Mouse (Mus musculus) embryonic facial prominence, embryonic 13.5 days (tissue): ENCODE results near the gene Zdhhc1. TPM values are rescaled to one million over a fixed set of nuclear protein-coding genes. Genes with fewer than 3 reads are reported as not detected.

ENCODE experiments used
- ATAC-seq: fragments of 200-750 bp; cut with Nextera tagmentation; 2 replicates; pipeline ENCODE4 v1.8.0; 2017; ENCODE audit warnings: low read depth; ENCODE audit not compliant: insufficient number of reproducible peaks, insufficient read depth, low FRiP score, low TSS enrichment
- H3K27ac ChIP-seq: fragments of 300-500 bp; sonication (generic); 2 replicates; pipeline ENCODE4 v1.5.1; 2015; ENCODE audit warnings: moderate library complexity, mild to moderate bottlenecking, inconsistent platforms
- H3K27me3 ChIP-seq: fragments of 300-500 bp; sonication (generic); 2 replicates; pipeline ENCODE4 v1.6.1; 2015; ENCODE audit warnings: mild to moderate bottlenecking, inconsistent platforms
- H3K36me3 ChIP-seq: fragments of 300-500 bp; sonication (generic); 2 replicates; pipeline ENCODE4 v1.6.1; 2015; ENCODE audit warnings: mild to moderate bottlenecking, inconsistent platforms
- H3K4me1 ChIP-seq: fragments of 300-500 bp; sonication (generic); 2 replicates; pipeline ENCODE4 v1.6.1; 2015; ENCODE audit warnings: inconsistent platforms
- H3K4me2 ChIP-seq: fragments of 300-500 bp; sonication (generic); 2 replicates; pipeline ENCODE4 v1.6.1; 2015; ENCODE audit warnings: moderate library complexity, mild to moderate bottlenecking, inconsistent platforms
- H3K4me3 ChIP-seq: fragments of 300-500 bp; sonication (generic); 2 replicates; pipeline ENCODE4 v1.5.1; 2015; ENCODE audit warnings: mild to moderate bottlenecking, inconsistent platforms
- H3K9ac ChIP-seq: fragments of 300-500 bp; sonication (generic); 2 replicates; pipeline ENCODE4 v1.6.1; 2015; ENCODE audit warnings: mild to moderate bottlenecking, inconsistent platforms
- H3K9me3 ChIP-seq: fragments of 300-500 bp; sonication (generic); 2 replicates; pipeline ENCODE4 v1.6.1; 2016; ENCODE audit warnings: inconsistent platforms
- WGBS: fragments of 180-500 bp; shearing (Covaris S2); methylation state at CpG from one replicate; pipeline ENCODE4 v1.1.7; 2015; ENCODE audit warnings: mixed read lengths; 5-methylcytosine and 5-hydroxymethylcytosine counted together
- polyA plus RNA-seq: library from polyadenylated mRNA; unstranded; fragments of >200 nt; fragmentation: Nextera tagmentation; extraction: Ambion mirVana; gene quantifications from 2 replicates; pipeline ENCODE4 v1.2.1, GENCODE M21; 2015

Zdhhc1 gene
- polyA plus RNA-seq, 1 experiment from 2014 or later = 53.3 TPM

DNA sequence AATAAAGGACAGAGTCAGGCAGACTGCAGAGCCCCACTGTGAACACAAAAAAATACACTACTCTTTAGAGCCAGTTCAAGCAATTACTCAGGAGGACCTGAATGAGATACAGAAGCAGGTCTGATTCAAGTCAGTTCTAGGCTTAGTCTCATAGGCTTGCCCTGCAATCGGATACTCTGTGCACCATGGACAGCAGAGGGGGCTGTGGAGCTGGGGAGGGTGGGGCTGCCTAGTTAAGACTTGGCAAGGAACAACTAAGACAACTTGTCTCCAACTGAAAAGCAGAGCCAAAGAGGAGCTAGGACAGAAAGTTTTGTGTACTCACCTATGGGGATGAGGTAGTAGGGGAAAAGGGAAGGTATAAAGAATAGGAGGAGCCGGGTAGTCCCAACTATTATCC is 35.1 kb upstream of the Zdhhc1 start:
- no peak for ATAC-seq
- 64% methylated on average over 2 of the region's 2 CpGs for WGBS
- no peak overlapping the region for H3K4me2 ChIP-seq
- no peak overlapping the region for H3K9ac ChIP-seq
- no peaks in the 10 kb centered on the region for H3K9me3 ChIP-seq
- no peak overlapping the region for H3K27ac ChIP-seq
- H3K36me3 ChIP-seq = peaks cover 54% of the 10 kb centered on the region
- no peak overlapping the region for H3K4me3 ChIP-seq
- H3K27me3 ChIP-seq = no peaks in the 10 kb centered on the region
- peaks cover 10% of the 10 kb centered on the region for H3K4me1 ChIP-seq

DNA sequence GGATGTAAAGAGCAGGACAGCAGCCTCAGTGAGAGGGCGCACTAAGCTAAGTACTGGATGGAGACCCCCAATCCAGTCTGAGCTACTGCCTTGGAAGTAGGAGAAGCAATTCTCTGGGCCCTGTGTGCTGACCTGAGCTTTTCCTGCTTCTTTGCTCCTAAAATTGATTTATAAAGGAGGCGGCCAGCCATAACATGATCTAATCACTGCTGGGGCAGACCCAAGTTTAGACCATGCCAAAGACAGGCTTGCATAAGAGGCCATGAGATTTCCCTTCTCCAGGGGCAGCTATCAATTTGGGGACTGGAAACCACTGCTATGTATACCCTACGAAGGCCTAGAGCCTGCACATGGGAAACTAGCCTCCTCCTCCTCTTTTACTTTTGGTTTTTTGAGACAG is 32.6 kb upstream of the Zdhhc1 start:
- no peak overlapping the region for H3K4me2 ChIP-seq
- H3K4me3 ChIP-seq = no peak overlapping the region
- H3K27ac ChIP-seq = no peak overlapping the region
- ATAC-seq = no peak
- no peak overlapping the region for H3K9ac ChIP-seq
- no peaks in the 10 kb centered on the region for H3K27me3 ChIP-seq
- 93% methylated on average over 3 of the region's 3 CpGs for WGBS
- peaks cover 61% of the 10 kb centered on the region for H3K36me3 ChIP-seq
- peaks cover 10% of the 10 kb centered on the region for H3K4me1 ChIP-seq
- H3K9me3 ChIP-seq = no peaks in the 10 kb centered on the region

DNA sequence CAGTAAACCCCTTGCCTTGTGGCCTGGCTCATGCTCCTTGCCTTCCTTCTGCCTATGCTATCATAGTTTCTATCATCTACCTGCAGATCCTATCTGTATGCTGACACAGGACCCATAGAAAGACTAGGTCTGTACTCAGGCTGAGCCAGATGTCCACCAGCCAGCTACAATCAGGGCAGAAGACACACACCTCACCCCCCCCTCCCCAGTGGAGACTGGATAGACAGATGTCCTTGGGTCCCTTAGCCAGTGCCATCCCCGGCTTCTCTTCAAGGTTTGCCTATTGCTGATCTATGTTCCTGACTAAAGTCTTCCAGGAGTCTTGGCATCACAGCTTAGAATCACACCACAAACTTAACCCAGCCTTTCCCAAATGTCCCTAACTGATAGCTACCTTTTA is 31.5 kb upstream of the Zdhhc1 start:
- 92% methylated on average over 1 of the region's 1 CpGs for WGBS
- no peak overlapping the region for H3K27ac ChIP-seq
- no peak overlapping the region for H3K9ac ChIP-seq
- no peaks in the 10 kb centered on the region for H3K9me3 ChIP-seq
- no peak overlapping the region for H3K4me3 ChIP-seq
- H3K36me3 ChIP-seq = peaks cover 65% of the 10 kb centered on the region
- ATAC-seq = no peak
- H3K4me1 ChIP-seq = peaks cover under 1% of the 10 kb centered on the region; the same call in 1 of the 2 replicates
- no peaks in the 10 kb centered on the region for H3K27me3 ChIP-seq
- H3K4me2 ChIP-seq = no peak overlapping the region

DNA sequence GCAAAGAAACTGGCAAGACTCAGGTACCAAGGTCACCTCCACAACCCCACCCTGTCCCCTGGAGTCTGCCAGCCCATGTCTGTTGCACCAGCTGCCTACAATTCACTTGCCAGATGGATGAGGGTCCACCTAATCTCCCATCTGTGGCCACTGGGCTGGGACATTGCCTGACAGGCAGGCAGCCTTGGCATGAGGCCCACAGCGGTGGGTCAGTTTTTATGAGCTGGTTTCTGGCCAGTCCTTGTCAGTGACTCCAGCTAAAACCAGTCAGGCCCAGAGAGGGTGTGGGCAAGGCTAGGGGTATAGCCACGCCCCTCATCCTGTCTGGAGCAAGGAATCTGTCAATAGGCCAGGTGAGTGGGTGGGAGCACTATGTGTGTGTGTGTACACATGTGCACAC is 30.4 kb upstream of the Zdhhc1 start:
- ATAC-seq = no peak; the same call in 1 of the 2 replicates
- Histone ChIP-seq H3K36me3 (peaks cover 76% of the 10 kb centered on the region), H3K4me3 (no peak overlapping the region), H3K4me1 (no peaks in the 10 kb centered on the region), H3K9me3 (no peaks in the 10 kb centered on the region), H3K27ac (no peak overlapping the region), H3K9ac (no peak overlapping the region), H3K4me2 (no peak overlapping the region), H3K27me3 (no peaks in the 10 kb centered on the region)
- WGBS = 90% methylated on average over 2 of the region's 2 CpGs

DNA sequence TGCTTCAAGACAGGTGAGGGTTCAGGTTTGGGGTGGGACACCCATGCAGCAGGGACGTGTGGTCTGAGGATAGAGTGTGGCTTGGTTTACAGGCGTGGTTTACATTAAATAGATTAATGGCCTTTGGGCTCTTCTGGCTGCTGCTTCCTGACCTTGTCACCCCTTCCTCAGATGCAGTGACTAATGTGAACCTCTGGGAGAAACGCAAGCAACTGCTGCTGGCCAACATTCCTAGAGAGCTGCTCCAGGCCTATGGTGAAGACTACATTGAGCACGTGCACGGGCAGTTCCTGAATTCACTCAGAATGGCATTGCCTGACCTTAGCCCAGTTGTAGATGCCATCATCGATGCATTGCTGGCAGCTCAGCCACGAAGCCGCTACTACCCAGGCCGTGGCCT is 26.2 kb upstream of the Zdhhc1 start:
- H3K9me3 ChIP-seq = no peaks in the 10 kb centered on the region
- no peak overlapping the region for H3K9ac ChIP-seq
- no peak for ATAC-seq
- peaks cover 48% of the 10 kb centered on the region for H3K36me3 ChIP-seq
- peaks cover 25% of the 10 kb centered on the region for H3K27me3 ChIP-seq
- no peak overlapping the region for H3K4me3 ChIP-seq
- no peak overlapping the region for H3K4me2 ChIP-seq
- WGBS = 65% methylated on average over 9 of the region's 9 CpGs
- H3K4me1 ChIP-seq = peaks cover 25% of the 10 kb centered on the region
- H3K27ac ChIP-seq = no peak overlapping the region

DNA sequence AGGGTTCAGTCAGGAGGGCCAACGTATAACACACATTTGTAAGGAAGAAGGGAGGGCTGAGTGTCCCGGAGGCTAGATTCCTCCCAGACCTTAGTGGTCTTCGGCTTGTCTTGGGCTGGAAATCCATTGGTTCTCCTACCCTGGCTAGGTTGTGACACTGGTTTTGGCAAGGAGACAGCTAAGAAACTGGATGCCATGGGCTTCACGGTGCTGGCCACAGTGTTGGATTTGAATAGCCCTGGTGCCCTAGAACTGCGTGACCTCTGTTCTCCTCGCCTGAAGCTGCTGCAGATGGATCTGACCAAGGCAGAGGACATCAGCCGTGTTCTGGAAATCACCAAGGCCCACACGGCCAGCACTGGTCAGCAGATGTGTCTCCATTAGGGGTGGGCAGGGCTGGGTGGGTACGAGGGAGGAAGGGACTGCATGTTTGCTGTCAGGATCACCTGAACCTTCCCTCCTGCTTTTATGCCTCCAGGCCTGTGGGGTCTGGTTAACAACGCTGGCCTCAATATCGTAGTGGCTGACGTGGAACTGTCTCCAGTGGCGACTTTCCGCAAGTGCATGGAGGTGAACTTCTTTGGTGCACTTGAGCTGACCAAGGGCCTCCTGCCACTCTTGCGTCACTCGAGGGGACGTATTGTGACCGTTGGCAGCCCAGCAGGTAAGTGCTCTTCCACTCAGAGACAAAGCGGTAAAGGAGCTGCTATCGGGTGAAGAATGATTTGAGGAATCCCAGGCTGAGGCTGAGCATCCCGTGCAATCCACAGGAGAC is 25.5 kb upstream of the Zdhhc1 start:
- peaks cover 41% of the 10 kb centered on the region for H3K36me3 ChIP-seq
- 83% methylated on average over 21 of the region's 21 CpGs for WGBS

DNA sequence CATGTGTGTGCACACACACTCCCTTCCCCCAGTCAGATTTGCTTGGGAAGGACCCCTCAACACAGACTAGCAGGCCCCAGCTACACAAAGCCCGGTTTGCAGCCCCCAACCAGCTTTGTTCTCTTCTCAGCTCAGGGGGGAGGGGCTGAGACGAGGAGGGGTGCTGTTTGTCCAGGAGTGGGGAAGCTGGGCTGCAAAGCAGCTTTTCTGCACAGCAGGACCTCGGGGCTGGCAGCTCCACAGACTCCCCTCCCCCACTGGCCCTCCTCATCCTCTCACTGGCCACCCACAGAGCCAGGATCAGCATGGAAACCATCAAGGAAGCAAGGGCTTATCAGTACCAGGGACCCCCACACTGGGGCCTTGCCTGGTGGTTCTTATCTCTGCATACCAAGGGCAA is 24.4 kb upstream of the Zdhhc1 start:
- 2% methylated on average over 3 of the region's 3 CpGs for whole genome bisulfite sequencing
- H3K4me2 ChIP-seq = no peak overlapping the region
- no peak for ATAC-seq
- no peak overlapping the region for H3K27ac ChIP-seq
- no peaks in the 10 kb centered on the region for H3K9me3 ChIP-seq
- peaks cover 37% of the 10 kb centered on the region for H3K36me3 ChIP-seq
- H3K9ac ChIP-seq = no peak overlapping the region
- peaks cover 30% of the 10 kb centered on the region for H3K4me1 ChIP-seq
- peaks cover 43% of the 10 kb centered on the region for H3K27me3 ChIP-seq
- H3K4me3 ChIP-seq = no peak overlapping the region

More for the DNA sequence above, 25.5 kb upstream of the Zdhhc1 start:
- H3K27ac ChIP-seq = no peak overlapping the region
- no peak overlapping the region for H3K9ac ChIP-seq
- no peak for ATAC-seq
- H3K4me3 ChIP-seq = no peak overlapping the region
- H3K9me3 ChIP-seq = no peaks in the 10 kb centered on the region
- no peak overlapping the region for H3K4me2 ChIP-seq
- H3K4me1 ChIP-seq = peaks cover 25% of the 10 kb centered on the region
- peaks cover 32% of the 10 kb centered on the region for H3K27me3 ChIP-seq

DNA sequence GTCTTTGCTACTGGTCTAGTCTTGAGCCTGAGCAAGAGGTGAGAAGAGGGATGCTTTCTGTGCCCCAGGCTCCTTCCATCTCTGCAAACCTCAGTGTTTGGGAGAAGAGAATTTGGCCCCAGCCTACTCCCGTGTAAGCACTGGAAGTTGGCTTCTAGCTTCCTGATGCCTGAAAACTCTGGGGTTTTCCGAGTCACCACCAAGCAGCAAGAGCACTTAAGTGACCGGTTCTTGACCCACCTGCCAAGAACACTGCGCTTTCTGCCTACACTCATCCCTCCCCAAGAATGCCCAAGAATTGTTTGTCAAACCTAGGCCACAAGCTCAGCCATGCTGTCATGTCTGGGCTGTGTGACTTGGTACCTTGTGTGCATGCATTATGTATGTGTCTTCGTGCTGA is 23.8 kb upstream of the Zdhhc1 start:
- H3K27ac ChIP-seq = no peak overlapping the region
- ATAC-seq = no peak
- peaks cover 31% of the 10 kb centered on the region for H3K4me1 ChIP-seq
- WGBS = 35% methylated on average over 5 of the region's 5 CpGs
- no peak overlapping the region for H3K9ac ChIP-seq
- H3K4me2 ChIP-seq = no peak overlapping the region
- no peak overlapping the region for H3K4me3 ChIP-seq
- H3K9me3 ChIP-seq = no peaks in the 10 kb centered on the region
- peaks cover 34% of the 10 kb centered on the region for H3K36me3 ChIP-seq
- H3K27me3 ChIP-seq = peaks cover 43% of the 10 kb centered on the region

DNA sequence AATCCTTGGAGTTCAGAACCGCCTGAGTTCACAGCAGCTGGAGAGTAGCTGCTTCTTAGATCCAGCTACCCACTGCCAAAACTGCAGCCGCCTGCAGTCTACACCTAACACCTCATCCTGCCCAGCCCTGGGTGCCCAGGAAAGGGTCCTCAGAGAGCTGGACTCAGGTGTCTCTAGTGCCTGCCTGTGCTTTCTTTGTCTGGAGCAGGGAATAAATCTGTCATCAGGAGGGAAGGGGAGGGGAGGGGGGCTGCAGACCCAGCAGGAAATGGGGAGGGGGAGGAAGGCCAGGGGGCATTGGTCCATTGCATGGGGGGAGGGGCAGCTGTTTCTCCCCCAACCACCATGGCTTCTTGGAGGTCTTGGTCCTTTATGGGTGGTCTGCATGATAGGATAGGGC is 22.9 kb upstream of the Zdhhc1 start:
- peak overlapping the region; percentile 97 for H3K4me2 ChIP-seq
- peaks cover 43% of the 10 kb centered on the region for H3K27me3 ChIP-seq
- 0% methylated on average over 2 of the region's 2 CpGs for WGBS
- peak overlapping the region; percentile 72; the same call in 1 of the 2 replicates for H3K9ac ChIP-seq
- no peaks in the 10 kb centered on the region for H3K9me3 ChIP-seq
- peak overlapping the region; percentile 60 for H3K4me3 ChIP-seq
- H3K27ac ChIP-seq = no peak overlapping the region
- H3K4me1 ChIP-seq = peaks cover 31% of the 10 kb centered on the region
- H3K36me3 ChIP-seq = peaks cover 24% of the 10 kb centered on the region
- no peak for ATAC-seq

DNA sequence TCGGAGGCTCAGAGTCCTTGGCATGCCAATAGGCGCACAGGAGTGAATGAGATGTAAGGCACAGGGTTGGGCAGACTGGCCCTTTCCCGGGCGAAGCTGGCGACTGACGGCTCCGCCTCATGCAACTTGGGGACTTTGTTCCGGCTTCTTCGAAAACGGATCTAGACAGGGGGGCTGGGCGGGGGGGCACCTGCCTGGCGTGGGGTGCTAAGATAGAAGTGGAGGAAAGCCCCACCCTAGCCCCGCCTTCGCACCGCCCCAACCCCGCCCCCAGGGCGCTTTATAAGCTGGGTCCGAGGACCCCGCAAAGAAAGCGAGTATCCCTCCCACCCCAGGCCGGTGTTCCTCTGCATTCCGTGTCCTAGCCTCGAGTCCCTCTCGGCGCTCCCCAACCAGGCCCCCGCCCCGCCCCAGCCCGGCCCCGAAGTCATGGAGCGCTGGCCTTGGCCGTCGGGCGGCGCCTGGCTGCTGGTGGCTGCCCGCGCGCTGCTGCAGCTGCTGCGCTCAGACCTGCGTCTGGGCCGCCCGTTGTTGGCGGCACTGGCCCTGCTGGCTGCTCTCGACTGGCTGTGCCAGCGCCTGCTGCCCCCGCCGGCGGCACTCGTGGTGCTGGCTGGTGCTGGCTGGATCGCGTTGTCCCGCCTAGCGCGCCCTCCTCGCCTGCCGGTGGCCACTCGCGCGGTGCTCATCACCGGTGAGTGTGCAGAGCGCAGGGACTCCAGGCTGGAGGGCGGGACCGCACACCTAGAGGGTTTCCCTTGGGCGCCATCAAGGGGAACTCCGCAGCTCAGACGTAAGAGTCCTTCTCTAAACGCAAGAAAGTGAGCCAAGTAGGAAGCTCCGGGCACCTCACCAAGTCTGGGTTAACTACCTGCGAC is 22.0 kb upstream of the Zdhhc1 start, which contains the start of gene Hsd11b2:
Gene Hsd11b2, plus strand, starts transcription at position 320 of the 878 bp plus-strand sequence.
- no peaks in the 10 kb centered on the region for H3K9me3 ChIP-seq
- H3K9ac ChIP-seq = peak within 1 kb of the TSS; percentile 72
- H3K27ac ChIP-seq = 0 out of 2 replicates have a peak within 1 kb of the TSS, but pooled peaks have one; percentile 28
- peaks cover 31% of the 10 kb centered on the region for H3K4me1 ChIP-seq
- H3K4me3 ChIP-seq = peak within 1 kb of the TSS; percentile 60
- peaks cover 17% of the 10 kb centered on the region for H3K36me3 ChIP-seq
- H3K27me3 ChIP-seq = peaks cover 43% of the 10 kb centered on the region
- peak within 1 kb of the TSS; percentile 97 for H3K4me2 ChIP-seq
- WGBS = under 1% methylated on average over 66 of the region's 68 CpGs
- peak; percentile 38 for ATAC-seq

DNA sequence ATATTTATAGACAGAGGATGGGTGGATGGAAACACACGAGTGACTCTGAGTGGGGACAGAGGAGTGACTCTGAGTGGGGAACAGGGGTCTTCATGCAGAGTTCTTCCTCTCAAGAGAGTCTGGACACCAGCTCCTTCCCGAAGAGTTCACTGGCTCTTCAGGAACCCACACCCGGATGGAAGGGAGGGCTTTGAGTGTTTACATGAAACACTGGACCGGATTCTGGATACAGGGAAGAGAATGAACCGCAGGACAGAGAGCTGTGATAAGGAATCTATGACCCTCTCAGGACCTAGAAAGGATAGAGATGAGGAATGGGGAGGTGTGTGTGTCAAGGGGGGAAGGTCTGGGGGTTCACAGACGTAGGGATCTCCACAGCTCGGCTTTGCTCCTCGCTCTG is 20.6 kb upstream of the Zdhhc1 start:
- Histone ChIP-seq H3K4me3 (no peak overlapping the region), H3K9ac (no peak overlapping the region), H3K36me3 (peaks cover 9% of the 10 kb centered on the region), H3K27ac (no peak overlapping the region), H3K4me2 (no peak overlapping the region), H3K9me3 (no peaks in the 10 kb centered on the region), H3K4me1 (peaks cover 31% of the 10 kb centered on the region), H3K27me3 (peaks cover 43% of the 10 kb centered on the region)
- no peak for ATAC-seq
- WGBS = 40% methylated on average over 8 of the region's 8 CpGs
